Mouse (Mus musculus): ENCODE data around the gene Cacng4. TPM values are rescaled to one million over a fixed set of nuclear protein-coding genes. Genes with fewer than 3 reads are reported as not detected.
A peak's percentile ranks its signal among the peaks of the same experiment; 100 is the strongest.

Cacng4 gene
- total and polyA plus RNA-seq, 2 experiments from 2014 or later: 58.4 to 112 TPM

- Histone ChIP-seq H3K4me1 (ENCODE audit: insufficient read depth, low read length) (peaks cover 2% of the 10 kb centered on the region), H3K9me3 (ENCODE audit: low read length) (no peaks in the 10 kb centered on the region), H3K27me3 (ENCODE audit: insufficient read depth, low read length) (no peaks in the 10 kb centered on the region), H3K4me2 (ENCODE audit: low read depth, low read length, poor library complexity, severe bottlenecking) (no peak overlapping the region), H3K27ac (ENCODE audit: low read depth, low read length) (no peak overlapping the region), H3K36me3 (ENCODE audit: insufficient read depth, low read length) (peaks cover 3% of the 10 kb centered on the region; the same call in 1 of the 2 replicates), H3K9ac (replicated peaks; ENCODE audit: low read length, poor library complexity, severe bottlenecking) (no peak overlapping the region), H3K4me3 (ENCODE audit: low read depth, low read length) (no peak overlapping the region)
- DNase-seq (ENCODE audit: low spot score): no peak
- 89% methylated on average over 8 of the region's 8 CpGs for WGBS
- ATAC-seq (ENCODE audit: low FRiP score): no peak
- TF ChIP-seq CTCF (IDR thresholded peaks at IDR 0.05): no peak
These were observed 10.2 kb downstream of the Cacng4 start for GRCm38 (mm10) chr11:107783861-107784754.

DNA sequence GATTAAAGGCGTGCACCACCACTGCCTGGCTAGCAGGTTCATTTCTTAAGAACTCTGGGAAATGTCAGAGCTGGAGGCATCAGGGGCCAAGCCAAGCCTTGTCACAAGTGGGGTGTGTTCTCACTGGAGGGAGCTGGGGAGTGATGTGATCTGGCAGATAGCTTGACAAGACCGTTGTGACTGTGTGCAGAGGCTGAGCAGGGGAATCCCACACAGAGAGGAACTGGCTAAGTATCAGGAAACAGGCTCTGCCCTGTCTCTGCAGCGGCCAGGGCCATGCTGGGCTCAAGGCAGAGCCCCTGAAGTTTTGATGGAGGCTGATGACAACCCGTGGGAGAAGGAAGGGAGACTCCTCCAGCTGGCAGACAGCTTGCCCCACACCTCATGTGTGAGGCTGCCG, 11.8 kb downstream of the Cacng4 start:
- TF ChIP-seq CTCF (IDR thresholded peaks at IDR 0.05): no peak
- no peak overlapping the region for H3K4me3 ChIP-seq (ENCODE audit: low read depth, low read length)
- no peak overlapping the region for H3K9ac ChIP-seq (replicated peaks; ENCODE audit: low read length, poor library complexity, severe bottlenecking)
- peaks cover 3% of the 10 kb centered on the region; the same call in 1 of the 2 replicates for H3K36me3 ChIP-seq (ENCODE audit: insufficient read depth, low read length)
- H3K9me3 ChIP-seq (ENCODE audit: low read length): no peaks in the 10 kb centered on the region
- H3K4me1 ChIP-seq (ENCODE audit: insufficient read depth, low read length): peaks cover 7% of the 10 kb centered on the region
- no peak overlapping the region for H3K4me2 ChIP-seq (ENCODE audit: low read depth, low read length, poor library complexity, severe bottlenecking)
- DNase-seq (ENCODE audit: low spot score): peak; percentile 67
- no peak overlapping the region for H3K27ac ChIP-seq (ENCODE audit: low read depth, low read length)
- no peak for ATAC-seq (ENCODE audit: low FRiP score)
- no peaks in the 10 kb centered on the region for H3K27me3 ChIP-seq (ENCODE audit: insufficient read depth, low read length)
- 66% methylated on average over 5 of the region's 5 CpGs for WGBS

DNA sequence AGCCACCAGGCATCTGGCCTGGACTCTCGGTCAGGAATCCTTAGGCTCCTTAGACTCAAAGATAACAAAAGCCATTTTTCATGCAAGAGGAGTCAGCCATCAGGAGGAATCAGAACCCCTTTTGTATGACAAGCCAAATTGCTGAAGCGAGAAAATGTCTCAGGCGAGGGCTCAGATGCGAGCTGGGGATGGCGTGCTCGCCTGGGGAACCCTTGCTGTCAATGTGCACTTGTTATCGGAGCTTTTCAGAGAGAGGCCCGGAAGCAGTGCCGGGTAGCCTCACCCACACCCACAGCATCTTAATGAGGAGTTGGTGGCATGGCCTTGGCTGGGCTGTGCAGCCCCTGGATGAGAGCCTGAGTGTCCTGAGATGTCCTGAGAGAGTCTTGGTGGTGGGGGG, 15.5 kb downstream of the Cacng4 start:
- peak; percentile 57 for ATAC-seq (ENCODE audit: low FRiP score)

DNA sequence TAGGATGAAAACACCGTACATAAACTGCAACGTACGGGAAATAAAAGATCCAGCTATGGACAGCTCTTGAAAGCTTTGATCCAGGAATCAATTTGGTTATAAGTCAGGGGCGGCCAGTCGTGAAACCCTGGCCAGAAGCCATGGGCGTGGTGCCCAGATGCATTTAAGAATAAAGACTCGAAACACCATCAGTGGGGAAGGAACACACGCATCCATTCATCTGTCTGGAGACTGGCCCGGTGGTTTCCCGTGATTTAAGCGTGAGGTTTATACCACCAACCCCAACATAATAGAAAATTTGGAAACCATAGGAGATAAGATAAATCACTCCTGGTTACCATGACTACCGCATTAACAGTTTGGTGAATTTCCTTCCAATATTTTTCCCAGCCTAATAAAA, 16.9 kb downstream of the Cacng4 start:
- Histone ChIP-seq H3K27ac (ENCODE audit: low read depth, low read length) (peak overlapping the region; percentile 49), H3K4me3 (ENCODE audit: low read depth, low read length) (no peak overlapping the region), H3K9me3 (ENCODE audit: low read length) (no peaks in the 10 kb centered on the region), H3K27me3 (ENCODE audit: insufficient read depth, low read length) (no peaks in the 10 kb centered on the region), H3K36me3 (ENCODE audit: insufficient read depth, low read length) (no peaks in the 10 kb centered on the region), H3K9ac (replicated peaks; ENCODE audit: low read length, poor library complexity, severe bottlenecking) (no peak overlapping the region; the same call in 1 of the 2 replicates), H3K4me1 (ENCODE audit: insufficient read depth, low read length) (peaks cover 27% of the 10 kb centered on the region), H3K4me2 (ENCODE audit: low read depth, low read length, poor library complexity, severe bottlenecking) (peak overlapping the region; percentile 7; the same call in 1 of the 2 replicates)
- DNase-seq (ENCODE audit: low spot score) (peak; percentile 70), ATAC-seq (ENCODE audit: low FRiP score) (no peak)
- no peak for TF ChIP-seq CTCF (IDR thresholded peaks at IDR 0.05)
- WGBS: 29% methylated on average over 12 of the region's 12 CpGs

More for the DNA sequence above, 15.5 kb downstream of the Cacng4 start:
- no peak for TF ChIP-seq CTCF (IDR thresholded peaks at IDR 0.05)
- Histone ChIP-seq H3K9ac (replicated peaks; ENCODE audit: low read length, poor library complexity, severe bottlenecking) (no peak overlapping the region), H3K4me2 (ENCODE audit: low read depth, low read length, poor library complexity, severe bottlenecking) (no peak overlapping the region), H3K4me3 (ENCODE audit: low read depth, low read length) (no peak overlapping the region), H3K27me3 (ENCODE audit: insufficient read depth, low read length) (no peaks in the 10 kb centered on the region), H3K9me3 (ENCODE audit: low read length) (no peaks in the 10 kb centered on the region), H3K27ac (ENCODE audit: low read depth, low read length) (peak overlapping the region; percentile 40), H3K4me1 (ENCODE audit: insufficient read depth, low read length) (peaks cover 21% of the 10 kb centered on the region), H3K36me3 (ENCODE audit: insufficient read depth, low read length) (no peaks in the 10 kb centered on the region)
- WGBS: 23% methylated on average over 9 of the region's 9 CpGs
- DNase-seq (ENCODE audit: low spot score): peak; percentile 77

GRCm38 (mm10) chr11:107773312-107773711, 21.0 kb downstream of the Cacng4 start:
- DNase-seq (ENCODE audit: low spot score): no peak
- Histone ChIP-seq H3K4me2 (ENCODE audit: low read depth, low read length, poor library complexity, severe bottlenecking) (no peak overlapping the region), H3K9me3 (ENCODE audit: low read length) (no peaks in the 10 kb centered on the region), H3K36me3 (ENCODE audit: insufficient read depth, low read length) (no peaks in the 10 kb centered on the region), H3K4me1 (ENCODE audit: insufficient read depth, low read length) (peaks cover 19% of the 10 kb centered on the region; the same call in 1 of the 2 replicates), H3K4me3 (ENCODE audit: low read depth, low read length) (no peak overlapping the region), H3K9ac (replicated peaks; ENCODE audit: low read length, poor library complexity, severe bottlenecking) (no peak overlapping the region), H3K27ac (ENCODE audit: low read depth, low read length) (no peak overlapping the region), H3K27me3 (ENCODE audit: insufficient read depth, low read length) (no peaks in the 10 kb centered on the region)
- TF ChIP-seq CTCF (IDR thresholded peaks at IDR 0.05): no peak
- 60% methylated on average over 8 of the region's 8 CpGs for WGBS
- ATAC-seq (ENCODE audit: low FRiP score): no peak

- no peak overlapping the region for H3K4me2 ChIP-seq (ENCODE audit: low read depth, low read length, poor library complexity, severe bottlenecking)
- no peak for ATAC-seq (ENCODE audit: low FRiP score)
- H3K36me3 ChIP-seq (ENCODE audit: insufficient read depth, low read length): no peaks in the 10 kb centered on the region
- H3K4me3 ChIP-seq (ENCODE audit: low read depth, low read length): no peak overlapping the region
- no peak for DNase-seq (ENCODE audit: low spot score)
- no peak overlapping the region for H3K27ac ChIP-seq (ENCODE audit: low read depth, low read length)
- 57% methylated on average over 6 of the region's 6 CpGs for WGBS
- H3K9me3 ChIP-seq (ENCODE audit: low read length): no peaks in the 10 kb centered on the region
- no peak overlapping the region for H3K9ac ChIP-seq (replicated peaks; ENCODE audit: low read length, poor library complexity, severe bottlenecking)
- H3K27me3 ChIP-seq (ENCODE audit: insufficient read depth, low read length): no peaks in the 10 kb centered on the region
- TF ChIP-seq CTCF (IDR thresholded peaks at IDR 0.05): no peak
- peaks cover 22% of the 10 kb centered on the region; the same call in 1 of the 2 replicates for H3K4me1 ChIP-seq (ENCODE audit: insufficient read depth, low read length)
These were observed 22.4 kb downstream of the Cacng4 start for GRCm38 (mm10) chr11:107772002-107772401.
